Mouse (Mus musculus) adrenal gland, adult (tissue): ENCODE results near the gene Ddr2.
"Not testable (repeated sequence)": the region's sequence is repeated elsewhere in the genome, so short reads cannot be mapped to it uniquely, and the experiment has no call there.

Source experiments
- DNase-seq, 2 experiments: peaks; one replicate each; pipeline ENCODE4 v3.0.0; 2022 to 2023; ENCODE audit warnings: low spot score in 1 of 2; ENCODE audit not compliant: inconsistent age in 2 of 2

Gene Ddr2

DNA sequence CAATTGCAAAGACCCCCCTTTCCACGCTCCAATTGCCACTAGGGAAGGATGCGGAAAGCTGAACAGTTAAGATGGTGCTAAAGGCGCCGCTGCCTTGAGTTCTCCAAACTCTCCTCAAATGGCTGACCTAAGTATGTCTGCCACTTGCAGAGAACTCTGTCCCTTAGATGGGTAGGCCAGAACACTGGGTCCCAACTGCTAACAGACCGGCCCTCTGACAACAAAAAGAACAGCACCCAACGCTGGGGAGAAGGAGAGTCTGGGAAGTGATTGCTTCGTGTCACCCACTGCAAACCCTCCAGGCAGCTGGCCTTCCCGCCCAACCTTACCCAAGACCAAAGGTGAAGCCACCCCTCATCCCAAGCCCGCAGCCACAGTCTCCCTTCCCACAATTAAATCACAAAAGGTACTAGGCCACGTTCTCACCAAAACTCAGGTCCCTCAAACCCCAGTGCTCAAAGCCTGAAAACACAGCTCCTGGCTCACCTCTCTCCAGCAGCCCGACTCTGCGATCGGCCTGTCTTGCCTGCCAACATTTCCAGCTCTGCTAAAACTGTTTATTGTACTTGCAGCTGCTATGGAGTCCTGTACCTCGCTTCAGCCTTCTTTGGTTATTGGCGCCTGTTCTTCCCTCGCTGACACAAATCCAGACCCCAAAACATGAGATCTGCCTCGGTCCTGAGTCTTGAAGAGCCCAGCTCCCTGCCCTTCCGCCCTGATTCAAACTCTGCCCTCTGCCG, 616 bp downstream of the Ddr2 start:
- peak in 1 of 2 experiments; percentile 22 for DNase-seq

DNA sequence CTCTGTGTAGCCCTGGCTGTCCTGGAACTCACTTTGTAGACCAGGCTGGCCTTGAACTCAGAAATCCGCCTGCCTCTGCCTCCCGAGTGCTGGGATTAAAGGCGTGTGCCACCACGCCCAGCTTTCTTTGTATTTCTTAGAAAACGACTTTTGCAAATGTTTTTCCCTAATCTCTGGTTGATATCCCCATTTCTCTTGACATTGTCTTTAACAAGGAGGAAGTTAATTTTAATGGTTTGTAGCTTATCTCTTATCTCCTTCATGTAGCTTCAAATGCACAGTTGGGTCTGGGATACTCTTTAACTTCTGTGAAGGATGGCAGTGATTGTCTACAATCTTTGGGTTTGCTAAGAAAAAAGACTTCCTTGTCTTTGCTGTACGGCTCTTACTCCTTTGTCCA, 7.7 kb downstream of the Ddr2 start:
- not testable (repeated sequence) for DNase-seq

DNA sequence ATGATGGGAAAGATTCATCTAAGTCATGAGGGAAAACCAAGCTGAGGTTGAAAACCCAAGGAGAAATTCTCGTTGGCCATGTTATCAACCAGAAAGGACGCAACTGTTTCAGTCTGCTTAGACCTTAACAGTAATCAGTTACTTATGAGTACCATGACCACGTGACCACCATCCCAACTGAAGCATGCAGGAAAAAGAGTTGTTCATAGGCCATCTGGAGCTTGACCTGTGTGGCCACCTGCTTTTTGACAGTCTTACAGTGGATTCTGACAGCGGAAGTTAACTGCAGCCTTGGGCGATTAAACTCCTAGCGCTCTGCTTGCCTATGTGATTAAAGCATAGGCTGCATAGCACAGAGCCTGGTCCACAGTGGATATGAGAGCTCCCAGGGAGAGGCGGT, 23.9 kb downstream of the Ddr2 start:
- DNase-seq, result no peak

DNA sequence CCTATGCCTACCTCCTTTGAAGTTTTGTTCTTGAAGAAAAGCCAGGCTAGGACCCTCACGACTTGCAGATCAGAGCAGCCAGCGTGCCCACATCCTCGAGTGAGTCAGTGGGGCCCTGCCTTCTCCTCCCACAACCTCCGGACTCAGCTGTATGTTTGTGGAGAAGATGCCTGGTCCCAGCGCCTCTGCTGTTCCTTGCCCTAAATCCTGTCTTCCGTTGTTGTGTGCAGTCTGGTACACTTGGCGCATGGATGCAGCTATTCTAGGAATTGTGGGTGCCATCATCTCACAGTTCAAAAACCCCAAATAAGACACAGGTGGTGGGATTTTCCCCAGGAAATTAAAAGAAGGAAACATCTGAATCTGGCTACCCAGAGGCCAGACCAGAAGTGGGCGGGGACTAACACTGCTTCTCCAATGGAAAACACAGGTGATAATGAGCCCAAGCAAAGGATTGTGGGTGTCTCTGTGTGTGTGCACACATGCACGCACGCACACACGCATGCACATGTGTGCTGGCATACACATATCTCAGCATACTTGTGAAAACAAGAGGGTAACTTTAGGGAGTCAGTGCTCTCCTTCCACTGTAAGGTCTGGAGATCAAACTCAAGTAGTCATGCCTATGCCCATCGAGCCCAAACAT, 26.3 kb downstream of the Ddr2 start:
- DNase-seq, result no peak

DNA sequence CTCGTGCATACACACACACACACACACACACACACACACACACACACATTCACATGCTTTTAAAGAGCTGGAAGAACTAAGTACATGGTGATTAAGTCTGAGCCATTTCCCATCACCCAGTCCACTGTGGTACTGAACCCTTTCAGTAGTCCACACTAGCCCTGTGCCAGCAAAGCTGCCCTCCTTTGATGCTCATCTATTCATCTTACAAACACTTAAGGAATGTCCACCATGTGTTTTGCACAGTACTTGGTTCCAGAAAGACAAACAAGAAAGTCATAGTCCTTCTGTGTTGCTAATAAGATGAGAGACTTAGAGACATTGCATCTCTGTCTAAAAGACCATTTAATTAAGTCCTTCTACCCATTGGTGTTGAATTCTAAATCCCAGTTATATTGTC, 29.7 kb downstream of the Ddr2 start:
- no peak for DNase-seq

DNA sequence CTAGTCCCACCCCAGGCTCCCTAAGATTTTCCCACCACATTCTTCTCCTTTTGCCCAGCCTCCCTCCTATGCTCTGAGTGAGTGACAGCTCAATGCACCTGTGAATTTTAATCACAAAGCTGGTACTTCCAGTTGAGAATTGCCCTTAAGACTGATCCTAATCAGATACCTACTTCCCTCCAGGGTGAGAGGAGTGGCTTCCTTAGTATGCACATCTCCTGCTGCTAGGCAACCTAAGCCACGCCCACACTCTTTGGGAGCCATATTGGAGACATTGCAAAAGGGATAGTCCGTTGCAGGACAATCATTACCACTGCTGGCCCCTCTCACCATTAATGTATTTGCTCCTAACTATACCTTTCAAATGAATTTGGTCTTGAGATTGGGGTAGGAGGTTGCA, 31.1 kb downstream of the Ddr2 start:
- no peak for DNase-seq

DNA sequence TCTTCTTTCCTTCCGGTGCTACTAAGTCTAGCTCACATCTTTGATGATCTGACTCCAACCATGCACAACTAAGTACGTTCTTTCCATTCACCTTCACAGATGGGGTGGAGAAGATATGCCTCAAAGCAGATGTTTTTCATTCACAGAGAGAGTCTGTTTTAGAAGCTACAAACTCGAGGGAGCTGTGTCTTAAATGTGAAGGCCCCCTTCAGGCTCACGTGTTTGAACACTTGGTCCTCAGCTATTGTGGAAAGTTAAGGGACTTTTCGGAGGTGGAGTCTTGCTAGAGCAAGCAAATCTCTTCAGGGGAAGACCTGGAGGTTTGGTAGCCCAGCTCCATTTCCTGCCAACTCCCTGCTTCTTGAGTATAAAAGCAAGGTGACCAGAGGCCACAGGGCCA, 34.2 kb downstream of the Ddr2 start:
- DNase-seq, result no peak

DNA sequence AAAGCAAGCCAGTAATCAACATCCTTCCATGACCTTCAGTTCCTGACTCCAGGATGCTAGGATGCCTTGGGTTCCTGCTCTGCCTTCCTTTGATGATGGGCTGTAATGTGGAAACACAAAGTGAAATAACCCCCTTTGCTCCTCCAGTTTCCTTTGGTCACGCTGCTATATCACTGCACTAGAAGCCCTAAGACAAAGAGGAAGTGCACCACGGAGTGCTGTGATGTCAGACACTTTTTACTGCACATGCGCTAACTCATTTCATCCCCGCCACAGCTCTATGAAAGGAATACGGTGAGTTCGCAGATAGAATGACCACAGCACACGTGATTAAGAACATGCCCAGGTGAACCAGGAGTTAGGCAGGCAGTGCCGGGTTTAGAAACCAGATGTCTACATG, 36.8 kb downstream of the Ddr2 start:
- DNase-seq, result no peak

DNA sequence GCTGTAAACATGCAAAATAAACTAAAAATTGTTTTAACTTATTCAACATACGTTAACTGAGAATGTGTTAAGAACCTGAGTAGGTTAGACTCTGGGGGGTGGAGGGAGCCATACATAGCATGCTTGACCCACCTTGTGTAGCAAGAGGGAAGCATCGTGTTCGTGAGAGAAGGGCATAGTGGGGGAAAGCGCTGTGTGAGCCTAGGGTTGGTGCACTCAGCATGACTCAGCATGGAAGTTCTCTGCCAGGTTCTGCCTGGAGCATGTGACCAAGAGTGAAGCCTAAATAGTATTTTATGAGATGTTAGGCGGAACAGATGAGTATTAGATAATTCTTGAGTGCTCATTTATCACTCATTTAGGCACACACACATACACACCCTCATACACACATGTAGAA, 41.4 kb downstream of the Ddr2 start:
- no peak for DNase-seq

DNA sequence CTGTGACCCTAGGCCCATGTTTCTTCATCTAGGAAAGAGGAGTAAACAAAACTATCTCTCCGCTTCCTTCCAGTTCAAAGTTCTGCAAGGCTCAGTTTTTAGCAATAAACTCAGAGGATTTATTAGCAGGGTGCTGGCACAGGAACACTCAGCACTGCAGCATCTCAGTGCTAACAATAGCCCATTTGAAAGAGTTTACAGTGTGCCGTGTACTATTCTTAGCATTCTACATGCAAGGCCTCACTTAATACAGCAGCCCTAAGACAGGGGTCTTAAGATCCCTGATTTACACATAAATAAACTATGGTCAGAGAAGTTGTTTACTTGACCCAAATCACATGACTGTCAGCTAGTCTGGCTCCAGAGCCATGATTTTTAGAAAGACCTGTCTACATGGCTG, 44.6 kb downstream of the Ddr2 start:
- DNase-seq, result no peak

DNA sequence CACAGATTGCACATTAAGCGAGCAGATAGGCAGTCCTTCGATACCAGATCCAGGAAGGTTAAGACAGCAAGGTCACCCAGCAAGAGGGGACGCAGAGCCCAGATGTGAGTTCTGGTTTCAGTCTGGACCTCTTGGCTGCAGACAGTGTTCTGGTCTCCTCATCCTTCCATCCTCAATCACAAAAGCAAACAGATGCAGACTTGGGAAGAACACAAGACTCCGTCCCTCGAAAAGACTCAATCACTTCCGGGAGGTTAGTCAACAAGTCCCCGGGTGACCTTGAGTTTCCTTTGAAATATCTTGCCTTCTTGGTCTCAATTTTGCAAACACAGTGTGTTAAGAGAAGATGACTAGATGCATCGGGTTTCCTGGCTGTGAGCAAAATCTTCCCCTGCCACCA, 45.6 kb downstream of the Ddr2 start:
- no peak for DNase-seq

DNA sequence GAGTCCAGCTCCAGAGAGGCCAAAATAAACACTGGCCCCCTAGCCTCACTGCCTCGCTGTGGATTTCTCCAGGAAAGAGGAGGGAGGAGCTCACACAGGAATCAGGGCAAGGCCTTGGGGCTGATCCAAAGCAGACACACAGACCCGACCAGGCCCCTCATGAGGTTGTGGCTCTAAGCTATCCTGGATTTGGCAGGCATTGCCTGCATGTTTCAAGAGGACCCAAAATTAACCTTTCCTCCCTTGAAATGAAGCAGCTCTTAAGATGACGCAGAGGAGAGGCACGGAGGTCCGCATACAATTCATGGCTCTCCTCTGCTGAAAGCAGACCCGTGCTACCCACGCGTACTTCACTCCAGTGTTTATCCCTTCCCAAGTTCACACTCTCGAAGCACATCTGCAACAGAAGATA, 46.5 kb downstream of the Ddr2 start:
- peak; percentile 22 to 50 for DNase-seq

DNA sequence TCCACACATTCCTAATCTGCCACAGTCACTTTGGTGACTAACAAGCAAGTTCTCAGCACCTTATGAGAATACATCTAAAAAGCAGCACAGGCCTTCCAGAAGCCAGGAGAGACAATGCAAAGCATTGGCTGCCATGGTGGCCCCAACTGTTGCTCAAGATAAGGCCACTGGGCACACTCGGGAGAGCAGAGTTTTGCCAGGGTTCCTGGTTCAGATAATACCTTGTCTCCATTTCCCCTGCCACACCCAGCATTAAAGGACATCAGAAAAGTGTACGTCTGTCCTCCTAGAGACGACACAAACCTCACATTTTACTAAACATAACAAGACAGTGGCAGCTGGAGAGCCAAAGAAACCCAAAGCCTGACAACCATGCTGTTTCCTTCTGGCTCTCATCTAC, 50.3 kb downstream of the Ddr2 start:
- no peak for DNase-seq

DNA sequence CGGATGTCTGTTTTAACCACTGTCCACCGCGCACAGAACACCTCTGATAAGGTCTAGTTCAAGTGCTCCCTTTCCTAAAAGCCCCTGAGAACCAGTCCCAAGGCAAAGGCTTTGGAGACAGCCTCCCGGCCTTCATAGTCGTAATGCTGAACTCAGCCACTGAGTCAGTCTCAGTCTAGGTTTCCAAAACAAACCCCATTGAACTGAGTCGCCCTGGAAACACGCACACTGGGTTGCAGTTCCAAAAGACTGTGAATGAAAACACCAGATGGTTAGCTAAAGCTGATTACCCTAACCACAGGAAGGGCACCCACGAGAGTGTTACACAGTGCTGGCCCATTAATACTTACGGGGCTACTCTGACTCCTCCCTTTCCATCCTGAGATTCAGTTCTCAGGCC, 51.2 kb downstream of the Ddr2 start:
- DNase-seq, result no peak

DNA sequence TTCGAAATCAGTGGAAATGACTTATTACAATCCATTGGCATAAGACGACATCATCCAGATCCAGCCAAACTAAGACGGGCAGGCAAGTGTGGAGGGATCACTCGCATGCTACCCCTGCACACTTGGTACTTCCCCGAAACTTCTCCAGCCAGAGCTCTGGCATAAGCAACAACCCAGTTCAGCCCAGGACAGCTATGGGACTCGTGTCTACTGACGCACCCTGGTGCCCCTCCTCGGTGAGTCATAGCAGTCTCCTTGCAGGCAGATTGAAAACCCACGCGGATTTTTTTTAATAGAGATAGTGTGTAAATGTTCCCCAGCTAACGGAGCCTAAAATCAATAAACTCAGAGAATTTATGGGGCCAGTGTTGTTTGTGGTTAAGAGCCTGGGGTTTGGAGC, 52.5 kb downstream of the Ddr2 start:
- DNase-seq, result no peak

DNA sequence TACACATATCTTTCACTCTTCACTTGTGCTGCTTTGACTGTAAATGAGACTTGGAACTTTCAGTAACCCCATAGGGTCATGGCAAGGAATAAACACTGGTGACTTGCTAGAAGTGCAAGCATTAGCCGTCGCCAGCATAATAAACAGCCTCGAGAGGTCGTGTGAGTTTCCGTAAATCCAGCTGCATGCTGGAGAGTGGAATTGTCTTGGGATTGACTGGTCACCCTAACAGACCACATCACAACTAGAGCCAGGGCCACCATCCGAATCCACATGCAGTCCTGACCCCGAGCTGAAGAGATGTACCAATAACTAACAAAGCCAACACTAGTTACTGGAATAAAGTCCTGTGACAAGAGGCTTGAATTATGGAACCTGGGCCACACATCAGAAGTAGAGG, 53.0 kb downstream of the Ddr2 start:
- no peak for DNase-seq

DNA sequence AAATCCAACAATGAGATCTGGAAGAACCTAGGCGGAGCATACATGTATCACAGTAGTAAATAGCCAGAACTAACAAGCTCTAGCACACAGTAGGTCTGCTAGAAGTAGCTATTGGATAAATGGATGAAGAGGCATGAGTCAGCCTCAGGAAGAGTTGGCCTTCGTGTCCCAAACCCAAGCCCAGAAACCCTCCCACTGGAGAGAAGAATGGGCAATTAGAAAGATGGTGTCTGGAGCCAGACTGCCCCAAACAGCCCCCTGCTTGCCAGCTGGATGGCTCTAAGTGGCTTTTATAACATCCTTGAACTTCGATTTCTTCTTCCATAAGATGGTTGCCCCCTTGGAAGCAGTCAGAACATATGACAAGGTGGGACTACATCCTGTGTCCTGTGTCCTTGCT, 53.6 kb downstream of the Ddr2 start:
- no peak for DNase-seq

DNA sequence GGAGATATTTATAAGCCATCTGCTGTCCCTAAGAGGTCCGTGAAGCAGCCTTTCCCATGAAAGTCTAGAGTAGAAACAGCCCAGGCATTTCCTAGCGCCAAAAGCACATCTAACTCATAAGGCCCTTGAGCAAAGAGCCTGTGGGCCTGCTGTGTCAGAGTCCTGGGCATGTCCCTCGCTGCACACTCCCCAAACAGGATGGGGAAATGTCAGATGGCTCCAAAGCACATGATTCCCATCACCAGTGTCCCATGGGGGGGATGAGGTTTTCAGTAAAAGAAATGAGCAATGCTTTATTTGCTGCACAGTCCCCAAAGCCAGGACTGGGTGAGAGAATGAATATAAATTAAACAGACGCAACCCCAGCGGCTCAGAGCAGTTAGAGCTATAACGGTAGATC, 54.3 kb downstream of the Ddr2 start:
- DNase-seq, result no peak

DNA sequence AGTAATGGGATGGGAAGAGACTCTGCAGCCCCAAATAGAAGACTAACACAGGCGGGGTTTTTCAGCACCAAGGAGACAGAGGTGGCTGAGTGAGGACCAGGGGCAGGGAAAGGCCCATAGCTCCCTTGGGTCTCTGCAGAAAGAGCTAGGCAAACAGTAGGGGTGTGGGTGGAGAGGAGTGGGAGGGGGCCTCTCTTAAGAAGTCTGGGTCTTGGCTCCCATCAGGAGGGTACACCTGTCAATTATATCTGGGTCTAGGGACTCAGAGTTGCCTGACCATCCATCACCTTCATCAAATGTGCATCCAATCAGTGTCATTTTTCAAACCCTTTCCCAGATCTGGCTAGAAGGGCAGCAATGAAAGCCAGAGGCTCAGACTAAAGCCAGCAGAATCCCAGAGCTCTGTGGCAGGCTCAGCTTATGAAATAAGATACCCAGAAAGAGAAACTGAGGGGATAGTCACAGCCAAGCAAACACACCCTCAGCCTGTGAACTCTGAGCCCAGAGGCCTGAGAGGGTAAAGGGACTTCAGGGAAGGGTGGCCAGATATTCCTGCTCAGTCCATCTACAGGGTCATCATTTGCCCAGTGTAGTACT, 58.0 kb downstream of the Ddr2 start:
- no peak for DNase-seq

DNA sequence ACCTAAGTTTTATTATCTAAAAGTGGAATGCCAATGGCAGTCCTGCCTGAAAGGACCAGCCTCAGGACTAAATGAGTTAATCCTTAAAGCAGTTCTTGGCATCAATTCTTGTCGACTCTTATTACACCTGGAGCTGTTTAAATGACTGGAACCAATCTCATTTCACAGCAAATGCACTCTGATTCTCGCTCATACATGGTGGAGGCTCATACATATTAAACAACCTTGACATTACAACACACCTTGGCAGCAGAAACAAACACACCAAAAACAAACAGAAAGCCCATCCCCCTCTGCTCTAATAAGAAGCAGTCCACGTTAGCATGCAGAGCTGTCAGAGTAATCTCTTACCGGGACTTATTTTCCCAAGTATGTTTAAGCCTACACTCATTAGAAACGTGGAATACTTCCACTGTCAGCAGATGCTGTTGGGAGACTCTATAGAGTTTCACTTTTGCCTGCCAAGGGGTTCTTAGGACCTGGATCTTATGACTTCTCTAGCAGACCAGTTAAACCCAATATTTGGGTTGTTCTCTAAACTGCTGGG, 58.9 kb downstream of the Ddr2 start:
- no peak for DNase-seq

DNA sequence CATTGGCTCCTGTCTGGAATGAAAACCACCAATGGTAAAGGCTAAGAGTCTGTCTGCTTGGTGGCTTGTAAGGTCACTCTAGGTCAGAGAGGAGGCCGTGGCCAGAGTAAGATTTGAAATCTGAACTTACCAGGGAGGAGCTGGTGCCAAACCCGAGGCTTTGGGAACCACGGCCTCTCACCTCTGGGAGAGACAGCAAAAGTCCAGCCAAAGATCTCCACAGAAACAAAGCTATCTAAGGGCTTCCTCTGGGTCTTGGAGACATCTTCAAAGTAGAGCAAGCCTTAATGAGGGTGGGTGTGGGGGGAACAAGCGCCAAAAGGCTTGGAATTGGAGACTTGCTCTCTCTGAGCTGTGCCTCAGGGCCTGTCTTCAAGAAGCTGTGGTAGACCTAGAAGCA, 62.1 kb downstream of the Ddr2 start:
- DNase-seq, result no peak

DNA sequence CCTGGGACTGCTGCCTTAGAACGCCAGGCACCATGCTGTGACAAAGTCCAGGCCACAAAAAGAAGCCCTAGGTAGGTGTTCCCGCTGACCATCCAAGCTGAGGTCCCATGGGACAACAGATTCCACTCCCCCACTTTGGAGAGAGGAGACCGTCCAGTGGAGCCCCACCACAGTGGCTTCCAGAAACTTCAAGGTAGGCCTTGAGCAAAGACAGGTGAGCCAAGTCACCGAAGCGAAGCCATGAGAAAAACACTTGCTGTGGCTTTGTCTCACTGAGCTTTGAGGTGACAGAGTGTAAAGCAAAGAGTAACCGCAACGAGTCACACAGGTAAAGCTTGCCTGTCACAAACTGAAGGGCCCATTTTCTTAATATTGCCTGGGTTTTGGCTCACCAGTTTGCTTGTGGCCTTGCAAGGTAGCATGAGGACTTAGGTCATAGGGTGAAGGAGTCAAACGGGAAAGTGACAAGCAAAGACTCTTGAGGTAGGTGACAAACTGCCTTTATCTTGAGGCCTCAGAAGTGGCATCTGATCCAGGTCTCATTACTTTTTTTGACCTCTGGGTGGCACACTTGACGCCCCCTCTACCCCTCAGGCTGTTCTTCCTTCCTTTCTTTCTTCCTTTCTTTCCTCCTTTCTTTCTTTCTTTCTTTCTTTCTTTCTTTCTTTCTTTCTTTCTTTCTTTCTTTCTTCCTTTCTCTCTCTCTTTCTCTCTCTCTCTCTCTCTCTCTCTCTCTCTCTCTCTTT, 65.7 kb downstream of the Ddr2 start:
- no peak for DNase-seq
